Mouse (Mus musculus): ENCODE measurements around the gene Alox5ap. TPM values are rescaled to one million over a fixed set of nuclear protein-coding genes. Genes with fewer than 3 reads are reported as not detected.
A peak's percentile ranks its signal among the peaks of the same experiment; 100 is the strongest.

The Alox5ap gene
- total RNA-seq (2021) = 1 to 10 TPM; 7.5 to 8.4 TPM

DNA sequence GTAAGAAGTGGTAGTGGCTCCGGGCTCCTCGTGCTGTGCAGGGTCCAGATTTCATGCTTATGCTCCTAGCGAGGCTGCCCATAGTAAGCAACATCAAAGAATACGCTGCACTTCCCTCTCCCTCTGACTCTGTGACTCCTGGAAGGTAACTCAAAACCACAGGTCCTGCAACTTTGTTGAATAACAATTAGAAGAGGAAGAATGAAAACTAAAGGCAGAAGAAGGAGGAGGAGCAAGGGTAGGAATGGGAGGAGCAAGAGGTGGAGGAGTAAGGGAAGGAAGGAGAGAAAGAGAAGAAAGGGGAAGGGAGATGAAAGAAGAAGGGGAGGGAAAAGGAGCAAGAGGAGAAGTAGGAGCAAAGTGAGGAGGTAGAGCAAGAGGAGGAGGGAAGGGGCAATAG, at the start of gene Alox5ap:
Gene Alox5ap (plus strand): TSS at position 363 of the 400 bp plus-strand sequence.
- intact Hi-C loops (cut with DNase I) = no loop called here
- DNase-seq (ENCODE audit: extremely low spot score in 1 of 2, low spot score in 2 of 2) = no peak

DNA sequence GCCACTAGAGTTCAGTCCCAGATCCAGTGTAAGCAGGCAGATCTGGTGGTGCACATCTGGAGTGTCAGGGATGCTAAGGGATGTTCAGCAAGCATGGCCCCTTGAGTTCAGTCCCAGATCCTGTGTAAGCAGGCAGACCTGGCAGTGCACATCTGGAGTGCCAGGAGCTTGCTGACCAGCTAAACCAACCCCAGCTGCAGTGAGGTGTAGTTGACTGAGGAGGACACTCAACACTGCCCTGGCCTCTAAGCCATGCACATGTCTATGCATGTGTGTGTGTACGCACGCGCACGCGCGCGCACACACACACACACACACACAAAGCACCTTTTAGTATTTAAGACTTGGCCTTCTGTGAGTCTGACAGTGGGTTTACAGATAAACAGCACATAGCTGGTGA, 49.0 kb upstream of the Alox5ap start:
- no peak for DNase-seq (ENCODE audit: extremely low spot score in 1 of 2, low spot score in 2 of 2)
- intact Hi-C loops (cut with DNase I) = no loop called here

GRCm38 (mm10) chr5:149217524-149218357, 46.8 kb upstream of the Alox5ap start:
- intact Hi-C loops (cut with DNase I) = no loop called here
- no peak for DNase-seq (ENCODE audit: extremely low spot score in 1 of 2, low spot score in 2 of 2)

GRCm38 (mm10) chr5:149219493-149219892, 45.1 kb upstream of the Alox5ap start:
- intact Hi-C loops (cut with DNase I) = no loop called here
- no peak for DNase-seq (ENCODE audit: extremely low spot score in 1 of 2, low spot score in 2 of 2)

- no peak for DNase-seq (ENCODE audit: extremely low spot score in 1 of 2, low spot score in 2 of 2)
- intact Hi-C loops (cut with DNase I) = no loop called here
Observed at GRCm38 (mm10) chr5:149221355-149221754, 43.2 kb upstream of the Alox5ap start.

GRCm38 (mm10) chr5:149224666-149225065, 39.9 kb upstream of the Alox5ap start:
- peak in 1 of 2 experiments; percentile 43 for DNase-seq (ENCODE audit: extremely low spot score in 1 of 2, low spot score in 2 of 2)
- intact Hi-C loops (cut with DNase I) = no loop called here

DNA sequence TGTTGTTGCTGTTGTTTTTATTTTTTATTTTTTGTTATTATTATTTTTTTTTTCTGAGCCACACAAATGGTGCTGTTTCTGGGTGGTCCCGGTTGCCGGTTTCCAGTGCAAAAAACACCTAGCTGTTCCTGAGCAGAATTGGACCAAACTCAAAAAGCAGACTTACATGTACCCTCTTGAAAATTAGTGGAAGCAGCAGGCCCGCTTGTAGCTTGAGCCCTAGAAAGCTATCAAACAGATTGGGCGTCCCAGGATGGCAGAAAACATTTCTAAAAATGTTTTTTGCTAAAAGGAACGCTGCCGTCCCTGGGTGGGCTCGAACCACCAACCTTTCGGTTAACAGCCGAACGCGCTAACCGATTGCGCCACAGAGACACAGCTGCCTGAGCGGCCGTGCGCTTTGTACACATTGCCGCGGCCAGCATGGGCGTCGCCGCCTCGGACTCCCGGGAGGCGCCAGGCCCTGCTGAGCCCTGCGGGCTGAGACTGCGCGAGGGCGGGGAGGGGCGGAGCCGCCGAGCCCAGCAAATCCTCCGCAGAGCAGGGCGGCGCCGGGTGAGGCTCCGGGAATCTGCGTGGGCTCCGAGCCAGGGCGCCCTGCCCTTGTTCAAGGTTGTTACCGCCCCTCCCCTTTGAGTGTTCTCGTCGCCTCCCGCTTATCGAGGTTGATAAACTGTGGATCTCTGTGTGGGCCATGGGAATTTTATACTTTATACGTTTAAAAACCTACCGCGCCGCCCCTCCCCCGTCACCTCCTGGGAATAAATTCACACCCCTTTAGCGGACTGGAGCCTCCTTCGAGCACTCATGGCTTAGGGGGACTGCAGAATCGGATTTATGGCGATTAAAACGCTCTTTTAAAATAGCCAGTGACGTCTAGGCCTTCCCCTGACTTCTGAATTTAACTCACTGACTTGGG, 35.6 kb upstream of the Alox5ap start:
- intact Hi-C loops (cut with DNase I) = no loop called here
- peak; percentile 93 to 98 for DNase-seq (ENCODE audit: extremely low spot score in 1 of 2, low spot score in 2 of 2)

DNA sequence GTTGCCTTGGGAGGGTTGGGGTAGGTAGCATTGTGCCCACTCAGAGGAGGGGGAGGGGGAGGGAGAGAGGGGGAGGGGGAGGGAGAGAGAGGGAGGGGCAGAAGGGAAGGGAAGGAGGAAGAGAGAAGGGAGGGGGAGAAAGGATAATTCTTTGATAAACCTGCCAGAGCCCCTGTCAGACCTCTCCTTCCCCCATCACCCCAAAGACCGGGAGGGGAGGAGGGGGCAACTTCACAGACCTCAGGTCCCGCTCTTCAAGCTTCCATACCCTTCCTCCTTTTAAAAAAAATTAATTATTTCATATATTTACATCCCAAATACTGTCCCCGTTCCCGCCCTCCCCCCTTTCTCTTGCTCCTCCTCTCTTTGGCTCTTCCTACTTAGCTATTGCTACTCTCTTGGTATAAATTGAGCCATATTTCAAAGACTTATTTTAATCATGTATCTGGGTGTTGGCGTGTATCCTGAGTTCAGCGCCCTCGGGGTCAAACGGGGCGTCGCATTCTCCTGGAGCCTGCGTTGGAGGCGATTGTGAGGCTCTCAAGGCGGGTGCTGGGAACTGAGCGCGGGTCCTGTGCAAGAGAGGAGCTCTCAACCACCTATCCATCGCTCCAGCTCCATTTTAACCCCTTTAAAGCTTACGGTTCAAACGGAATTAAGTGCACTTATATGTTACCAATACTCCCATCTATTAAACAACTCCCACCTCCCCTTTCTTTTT, 34.8 kb upstream of the Alox5ap start:
- peak in 1 of 2 experiments; percentile 45 for DNase-seq (ENCODE audit: extremely low spot score in 1 of 2, low spot score in 2 of 2)
- intact Hi-C loops (cut with DNase I) = no loop called here

DNA sequence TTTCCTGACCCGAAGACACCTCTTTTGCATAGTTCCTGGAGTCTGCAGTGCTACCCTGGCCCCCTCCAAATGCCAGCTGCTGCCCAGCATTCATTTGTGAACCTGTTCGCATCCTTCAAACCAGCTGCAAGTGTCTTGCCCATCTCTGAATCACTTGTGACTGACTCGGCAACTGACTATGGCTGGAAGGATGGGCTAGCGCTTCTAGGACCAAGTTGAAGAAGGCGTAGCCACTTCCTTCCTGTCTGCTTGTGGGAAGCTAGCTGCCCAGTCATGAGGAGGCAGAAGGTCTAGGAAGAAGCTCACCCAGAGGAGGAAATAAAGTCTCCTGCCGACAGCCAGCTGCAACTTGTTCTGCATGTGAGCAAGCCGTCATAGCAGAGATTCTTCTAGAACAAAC, 29.6 kb upstream of the Alox5ap start:
- intact Hi-C loops (cut with DNase I) = no loop called here
- no peak for DNase-seq (ENCODE audit: extremely low spot score in 1 of 2, low spot score in 2 of 2)

- intact Hi-C loops (cut with DNase I) = no loop called here
- peak in 1 of 2 experiments; percentile 45 for DNase-seq (ENCODE audit: extremely low spot score in 1 of 2, low spot score in 2 of 2)
Observed at GRCm38 (mm10) chr5:149237221-149237950, 27.2 kb upstream of the Alox5ap start.

GRCm38 (mm10) chr5:149242467-149242866, 22.1 kb upstream of the Alox5ap start:
- no peak for DNase-seq (ENCODE audit: extremely low spot score in 1 of 2, low spot score in 2 of 2)
- intact Hi-C loops (cut with DNase I) = no loop called here

GRCm38 (mm10) chr5:149243053-149243452, 21.5 kb upstream of the Alox5ap start:
- intact Hi-C loops (cut with DNase I) = no loop called here
- DNase-seq (ENCODE audit: extremely low spot score in 1 of 2, low spot score in 2 of 2) = no peak

DNA sequence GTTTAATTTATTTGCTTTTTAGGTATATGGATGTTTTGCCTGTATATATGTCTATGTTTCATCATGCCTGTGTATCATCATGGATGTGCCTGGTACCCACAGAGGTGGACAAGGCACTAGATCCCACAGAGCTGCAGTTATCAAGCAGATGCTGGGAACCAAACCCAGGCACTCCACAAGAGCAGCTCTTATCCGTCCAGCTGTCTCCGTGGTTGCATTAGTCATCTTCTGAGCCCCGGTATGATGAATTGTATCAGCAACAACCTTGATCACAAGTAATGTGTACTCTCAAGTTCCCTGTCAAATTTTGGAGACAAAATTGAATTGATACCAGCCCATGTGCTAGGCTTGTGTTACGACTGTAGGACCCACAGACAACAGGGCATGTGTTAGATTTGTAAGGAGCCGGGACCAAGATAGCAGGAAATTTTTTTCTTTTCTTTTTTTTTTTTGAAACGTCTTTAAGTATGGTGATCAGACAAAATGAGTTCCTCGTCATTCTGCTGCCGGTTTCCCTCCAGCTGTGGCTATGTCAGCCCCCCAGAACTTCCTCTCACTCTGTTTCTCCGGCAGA, 19.1 kb upstream of the Alox5ap start:
- intact Hi-C loops (cut with DNase I) = no loop called here
- DNase-seq (ENCODE audit: extremely low spot score in 1 of 2, low spot score in 2 of 2) = no peak

DNA sequence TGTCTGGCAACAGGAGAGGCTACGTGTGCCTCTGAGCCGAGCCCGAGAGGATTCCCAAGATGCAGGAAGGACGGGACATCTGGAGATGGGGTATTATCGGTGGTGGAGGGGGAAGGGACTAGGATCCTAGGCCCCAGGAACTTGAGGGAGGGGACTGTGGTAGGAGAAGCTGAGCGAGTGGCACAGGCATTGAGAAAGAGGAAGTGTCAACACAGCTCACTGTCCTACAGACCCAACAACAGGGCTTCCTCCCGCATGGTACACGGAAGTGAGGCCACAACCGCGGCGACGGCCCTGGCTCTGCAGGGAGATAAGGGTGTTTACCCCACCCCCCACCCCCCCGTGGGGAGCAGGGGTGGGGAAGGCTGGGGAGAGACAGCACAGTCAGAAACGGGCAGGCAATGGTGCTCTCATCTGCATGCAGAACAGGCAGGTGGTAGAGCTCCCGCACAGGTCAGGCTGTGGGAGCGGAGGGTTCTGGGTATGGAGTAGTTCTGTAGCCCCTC, 18.5 kb upstream of the Alox5ap start:
- intact Hi-C loops (cut with DNase I) = no loop called here
- peak in 1 of 2 experiments; percentile 58 for DNase-seq (ENCODE audit: extremely low spot score in 1 of 2, low spot score in 2 of 2)

DNA sequence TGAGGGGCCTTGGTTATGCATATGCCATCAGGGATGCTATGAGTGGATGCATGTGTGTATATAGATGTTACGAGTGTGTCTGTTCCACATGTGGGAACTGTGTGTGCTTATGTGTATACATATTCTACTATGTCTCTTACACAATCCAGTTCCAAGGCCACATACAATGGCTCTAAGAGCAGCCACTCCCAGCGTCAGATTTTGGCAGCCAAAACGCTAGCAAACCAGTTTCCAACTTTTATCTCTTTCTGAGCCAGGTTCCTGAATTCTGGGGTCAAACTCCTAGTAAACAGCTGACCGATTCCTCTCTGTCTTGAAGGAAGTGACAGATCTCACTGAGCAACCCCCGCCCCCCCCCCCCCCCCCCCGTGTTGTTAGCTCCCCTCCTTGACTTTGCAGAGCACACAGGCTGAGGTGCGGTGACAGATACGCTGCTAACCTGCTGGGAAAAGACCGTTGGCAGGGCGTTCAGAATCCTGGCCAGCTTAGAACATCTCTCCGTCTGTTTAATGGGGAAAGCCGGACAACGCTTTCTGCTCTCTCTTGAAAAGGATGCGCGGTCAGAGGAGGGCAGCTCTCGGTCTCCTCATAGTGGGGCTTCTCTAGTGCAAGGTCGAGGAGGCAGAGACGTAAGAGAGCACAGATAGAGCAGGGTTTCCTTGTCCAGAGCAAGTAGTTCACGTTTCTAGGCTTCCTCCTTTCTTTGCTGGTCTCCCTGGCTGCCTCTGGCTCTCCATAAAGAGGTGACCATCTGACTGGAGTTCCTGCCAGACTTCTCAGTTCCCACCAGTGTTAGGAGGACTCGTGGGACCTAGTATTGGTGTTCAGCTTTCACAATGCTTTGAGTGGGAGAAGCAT, 17.3 kb upstream of the Alox5ap start:
- intact Hi-C loops (cut with DNase I) = no loop called here
- no peak for DNase-seq (ENCODE audit: extremely low spot score in 1 of 2, low spot score in 2 of 2)

GRCm38 (mm10) chr5:149252303-149252702, 12.3 kb upstream of the Alox5ap start:
- intact Hi-C loops (cut with DNase I) = no loop called here
- DNase-seq (ENCODE audit: extremely low spot score in 1 of 2, low spot score in 2 of 2) = no peak

GRCm38 (mm10) chr5:149253491-149253890, 11.1 kb upstream of the Alox5ap start:
- DNase-seq (ENCODE audit: extremely low spot score in 1 of 2, low spot score in 2 of 2) = no peak
- intact Hi-C loops (cut with DNase I) = no loop called here
